Mouse (Mus musculus) T-helper 2 cell (primary cell): ENCODE results near the gene Pum2.

ENCODE experiments used
- in situ Hi-C: fragments of 300-600 bp; cut with MboI, MseI; formaldehyde crosslinking; loops from one replicate; pipeline ENCODE4 v1.15.1; 2025; ENCODE audit warnings: high pct_unique_total_duplicates

Gene Pum2

DNA sequence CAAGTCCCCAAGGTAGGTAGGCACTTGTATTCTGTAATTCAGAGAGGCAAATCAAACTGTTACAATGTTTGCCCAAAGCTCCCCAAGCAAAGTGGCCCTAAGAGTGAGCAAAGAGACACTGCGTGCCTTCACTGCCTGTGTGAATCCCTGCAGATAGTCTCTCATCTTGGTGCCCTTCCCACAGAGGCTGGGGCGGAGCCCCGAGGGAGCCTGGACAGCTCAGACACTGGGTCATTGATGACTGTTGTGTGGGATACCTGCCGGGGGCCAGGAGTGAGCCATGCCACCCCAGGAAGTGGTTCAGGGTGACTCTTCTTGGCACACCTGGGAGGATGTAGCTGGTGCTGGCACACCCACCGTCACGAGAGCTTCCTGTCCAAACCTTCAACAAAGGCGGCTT is 87.1 kb downstream of the Pum2 start:
- in situ Hi-C loops = no loop called here

DNA sequence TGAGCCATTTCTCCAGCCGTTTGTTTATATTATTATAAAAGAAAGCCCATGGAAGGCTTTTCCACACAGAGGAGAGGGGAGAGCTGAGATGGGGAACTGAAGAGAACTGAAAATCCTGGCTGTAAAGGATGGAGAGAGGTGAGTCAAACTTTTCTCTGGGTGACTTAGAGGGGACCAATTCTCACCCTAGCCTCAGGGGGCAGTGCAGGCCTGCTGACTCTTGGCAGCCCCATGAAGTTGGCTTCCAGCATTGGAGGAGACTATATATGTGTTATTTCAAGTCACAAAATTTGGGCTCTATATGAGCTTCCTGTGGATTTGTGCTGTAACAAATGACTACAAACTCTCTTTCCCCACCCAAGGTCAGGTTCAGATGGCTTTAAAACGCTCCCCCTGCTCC is 88.7 kb downstream of the Pum2 start:
- in situ Hi-C loops = no loop called here

DNA sequence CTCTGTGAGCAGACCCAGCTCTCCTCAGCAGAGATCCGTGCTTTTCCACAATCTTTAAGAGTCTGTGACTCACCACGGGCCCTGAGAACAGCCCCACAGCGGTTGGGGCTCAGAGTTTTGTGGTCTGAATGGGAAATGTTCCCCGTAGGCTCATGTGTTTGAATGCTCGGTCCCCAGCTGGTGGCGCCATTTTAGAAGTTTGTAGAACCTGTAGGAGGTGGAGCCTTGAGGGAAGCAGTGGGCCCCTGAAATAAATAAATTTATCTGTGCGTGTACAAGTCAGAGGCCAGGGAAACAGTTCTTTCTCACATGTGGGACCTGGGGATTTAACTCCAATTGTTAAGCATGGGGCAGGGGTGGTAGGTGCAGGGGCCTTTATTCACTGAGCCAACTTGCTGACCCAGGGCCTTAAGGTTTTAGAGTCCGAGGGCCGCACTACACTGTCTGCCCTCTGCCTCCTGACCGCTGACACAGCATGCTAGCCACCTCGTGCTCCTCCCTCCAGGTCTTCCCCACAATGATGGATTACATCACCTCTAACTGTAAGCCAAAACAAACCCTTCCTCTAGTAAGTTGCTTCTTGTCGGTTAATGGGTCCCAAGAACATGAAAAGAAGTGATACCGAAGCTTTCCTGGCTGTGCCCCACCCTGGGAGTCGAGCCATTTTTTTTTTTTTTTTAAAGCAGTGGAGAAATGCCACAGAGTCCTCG is 90.4 kb downstream of the Pum2 start:
- in situ Hi-C loops = no loop called here

DNA sequence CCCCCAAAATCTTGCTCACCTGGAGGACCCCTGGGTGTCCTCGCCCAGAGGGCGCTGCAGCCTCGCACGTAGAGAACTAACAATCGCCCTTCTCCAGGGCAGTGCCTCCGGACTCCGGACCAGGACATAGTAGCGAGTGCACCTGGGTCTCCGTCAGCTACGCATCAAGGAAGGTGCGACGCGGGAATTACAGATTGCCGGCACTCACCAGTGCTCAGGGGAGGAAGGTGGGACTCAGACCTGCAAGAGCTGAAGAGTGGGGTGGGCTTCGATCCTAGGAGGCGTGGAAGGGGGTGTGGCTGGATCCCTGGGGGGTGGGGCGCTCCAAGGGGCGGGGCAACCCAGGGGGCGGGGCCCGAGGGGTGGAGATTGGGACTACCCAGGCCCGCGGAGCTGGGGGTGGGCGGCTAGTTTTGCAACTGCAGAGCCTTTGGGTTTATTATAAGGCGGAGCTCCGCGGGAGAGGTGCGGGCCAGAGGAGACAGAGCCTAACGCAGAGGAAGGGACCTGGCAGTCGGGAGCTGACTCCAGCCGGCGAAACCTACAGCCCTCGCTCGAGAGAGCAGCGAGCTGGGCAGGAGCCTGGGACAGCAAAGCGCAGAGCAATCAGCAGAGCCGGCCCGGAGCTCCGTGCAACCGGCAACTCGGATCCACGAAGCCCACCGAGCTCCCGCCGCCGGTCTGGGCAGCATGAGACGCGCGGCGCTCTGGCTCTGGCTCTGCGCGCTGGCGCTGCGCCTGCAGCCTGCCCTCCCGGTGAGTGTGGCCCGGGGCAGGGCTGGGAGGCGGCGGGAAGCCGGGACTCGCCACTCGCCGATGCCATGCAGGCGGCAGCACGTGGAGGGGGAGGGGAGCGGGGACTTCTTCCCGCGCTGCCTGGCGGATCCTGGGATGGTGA is 97.3 kb downstream of the Pum2 start, which contains the start of gene Sdc1:
Gene Sdc1 (plus strand): TSS at position 378 of the 898 bp plus-strand sequence.
- in situ Hi-C loops = loop anchor here (10.0 kb wide), 1 partner anchor 224 kb away; no protein-coding TSS in a partner anchor

DNA sequence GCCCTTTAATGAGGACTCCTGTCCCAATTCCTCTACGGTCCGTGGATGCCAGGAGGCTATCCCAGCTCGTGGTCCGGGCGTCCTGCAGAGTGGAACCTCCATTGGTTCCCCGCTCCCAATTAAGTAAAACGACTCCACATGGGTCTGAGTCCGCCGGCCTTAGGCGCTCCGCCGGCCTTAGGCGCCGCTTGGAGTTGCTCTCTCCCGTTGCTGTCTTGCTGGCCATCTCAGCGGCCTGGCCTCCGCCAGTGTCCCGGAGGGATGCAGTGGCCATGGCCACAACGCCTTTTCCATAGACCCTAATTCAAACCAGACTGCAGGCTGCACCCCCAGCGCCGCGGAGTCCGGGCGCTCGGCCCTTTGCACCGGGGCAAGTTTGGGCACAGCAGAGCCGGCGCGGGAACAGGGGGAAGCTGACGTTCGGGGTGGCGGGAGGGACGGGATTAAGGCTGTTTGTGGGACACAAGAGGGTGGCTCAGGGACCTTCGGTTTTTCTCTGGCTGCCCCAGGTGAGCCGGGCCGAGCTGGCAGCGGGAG is 98.0 kb downstream of the Pum2 start:
- in situ Hi-C loops = loop anchor here (10.0 kb wide), 1 partner anchor 223 kb away; no protein-coding TSS in a partner anchor

DNA sequence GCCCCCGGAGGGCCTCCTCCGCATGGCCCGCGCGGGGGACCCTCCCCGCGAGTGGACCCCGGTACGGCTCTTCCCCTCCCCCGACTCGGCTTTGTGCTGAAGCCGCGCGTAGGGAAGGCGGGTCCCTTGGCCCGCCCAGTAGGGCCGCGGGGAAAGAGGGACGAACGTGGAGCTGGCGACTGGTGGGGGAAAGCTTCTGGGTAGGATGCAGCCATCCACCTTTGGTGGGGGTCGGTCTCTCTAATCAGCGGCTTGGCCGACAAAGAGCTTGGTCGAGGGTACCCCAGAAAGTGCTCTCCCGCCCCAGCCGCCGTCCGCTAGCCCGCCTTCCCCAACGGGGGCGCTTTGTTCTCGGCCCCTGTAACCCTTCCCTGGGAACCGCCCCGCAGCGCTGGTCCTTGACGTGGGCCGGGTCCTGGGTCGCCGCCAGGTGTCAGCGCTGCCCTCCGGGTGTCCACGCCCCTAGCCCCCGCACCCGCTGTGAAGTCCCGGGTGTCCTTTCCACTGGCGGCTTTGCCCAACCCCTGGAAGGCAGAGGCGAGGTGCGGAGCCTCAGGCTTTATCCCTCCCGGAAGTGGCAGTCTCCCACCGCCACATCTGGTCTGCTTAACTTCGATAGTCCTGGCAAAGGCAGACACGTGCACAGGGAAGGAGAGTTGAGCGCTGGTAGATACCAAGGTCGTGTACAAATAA is 98.7 kb downstream of the Pum2 start:
- in situ Hi-C loops = loop anchor here (10.0 kb wide), 1 partner anchor 222 kb away; no protein-coding TSS in a partner anchor

DNA sequence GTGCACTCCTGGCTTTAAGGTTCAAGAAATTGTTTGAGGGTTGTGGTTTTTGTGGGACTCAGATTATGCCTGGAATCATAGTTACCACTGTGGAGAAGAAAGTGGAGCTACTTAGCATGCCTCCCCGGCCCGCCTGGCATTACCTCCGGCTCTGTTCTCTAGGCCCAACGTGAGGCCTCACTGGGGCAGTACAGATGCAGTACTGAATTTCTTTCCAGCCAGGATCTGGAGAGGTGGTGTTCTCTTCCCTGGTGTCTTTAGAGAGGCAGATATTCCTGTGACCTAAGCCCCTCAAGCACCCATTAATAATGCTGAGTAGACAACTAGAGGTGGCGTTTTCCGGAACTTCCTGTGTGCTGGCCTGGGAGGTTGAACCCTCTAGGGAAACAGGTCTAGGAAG is 99.4 kb downstream of the Pum2 start:
- in situ Hi-C loops = loop anchor here (10.0 kb wide), 1 partner anchor 221 kb away; no protein-coding TSS in a partner anchor

DNA sequence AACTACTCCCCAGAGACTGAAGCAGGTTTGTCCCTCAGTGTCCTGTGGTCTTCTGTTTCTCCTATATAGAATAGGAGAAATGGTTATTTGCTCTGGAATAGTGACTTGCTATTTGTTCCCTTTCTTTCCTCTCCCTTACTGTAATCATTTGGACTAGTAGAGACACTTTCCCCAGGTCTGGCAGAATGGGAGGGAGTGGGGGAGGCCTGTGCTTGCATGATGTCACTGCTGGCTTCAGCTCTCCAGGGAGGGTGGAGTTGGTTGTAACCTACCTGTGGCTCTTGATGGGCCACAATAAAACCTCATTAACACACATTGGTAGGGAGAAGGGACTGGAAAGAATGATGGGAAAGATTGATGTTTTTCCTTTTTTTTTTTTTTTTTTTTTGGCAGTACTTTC is 100.2 kb downstream of the Pum2 start:
- in situ Hi-C loops = loop anchor here (10.0 kb wide), 1 partner anchor 221 kb away; no protein-coding TSS in a partner anchor

DNA sequence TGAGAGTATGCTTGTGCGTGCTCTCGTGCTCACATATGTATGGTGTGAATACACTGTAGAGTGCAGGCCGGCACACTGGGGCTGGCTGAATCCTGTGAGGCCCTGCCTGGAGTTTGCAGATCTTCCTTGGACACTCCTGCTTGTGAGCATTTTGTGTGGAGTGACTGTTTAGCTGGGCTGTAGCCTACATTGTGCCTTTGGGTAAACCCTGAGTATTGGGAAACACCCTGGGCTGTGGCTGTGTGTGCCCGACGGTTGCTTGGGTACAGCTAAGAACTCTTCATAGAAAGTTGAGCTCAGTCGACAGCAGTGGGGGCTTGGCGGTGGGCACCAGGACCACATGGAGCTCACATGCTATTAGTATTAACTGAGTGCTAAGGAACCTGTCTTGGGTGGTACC is 102.3 kb downstream of the Pum2 start:
- in situ Hi-C loops = loop anchor here (10.0 to 25.0 kb wide), 2 partner anchors 219 to 786 kb away; partner anchors contain the start of gene Osr1

DNA sequence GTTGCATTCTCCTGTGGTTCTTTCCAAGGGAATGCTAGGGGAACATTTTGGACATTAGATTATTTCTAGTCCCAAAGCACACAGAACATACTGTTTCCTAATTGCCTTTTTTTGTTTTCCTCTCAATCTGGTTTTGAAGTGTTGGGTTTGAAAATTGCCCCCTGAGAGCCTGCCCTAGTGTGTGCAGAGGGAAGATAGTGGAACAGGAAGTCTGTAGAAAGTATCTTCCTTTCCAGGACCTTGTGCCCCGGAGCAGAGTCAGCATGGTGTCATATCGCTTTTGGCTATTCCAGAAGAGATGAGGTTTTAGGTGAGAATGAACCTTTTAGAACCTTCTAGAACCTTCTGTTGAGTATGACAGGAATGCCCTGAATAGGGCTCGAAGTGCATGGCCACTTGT is 102.8 kb downstream of the Pum2 start:
- in situ Hi-C loops = loop anchor here (10.0 to 25.0 kb wide), 2 partner anchors 218 to 786 kb away; partner anchors contain the start of gene Osr1

DNA sequence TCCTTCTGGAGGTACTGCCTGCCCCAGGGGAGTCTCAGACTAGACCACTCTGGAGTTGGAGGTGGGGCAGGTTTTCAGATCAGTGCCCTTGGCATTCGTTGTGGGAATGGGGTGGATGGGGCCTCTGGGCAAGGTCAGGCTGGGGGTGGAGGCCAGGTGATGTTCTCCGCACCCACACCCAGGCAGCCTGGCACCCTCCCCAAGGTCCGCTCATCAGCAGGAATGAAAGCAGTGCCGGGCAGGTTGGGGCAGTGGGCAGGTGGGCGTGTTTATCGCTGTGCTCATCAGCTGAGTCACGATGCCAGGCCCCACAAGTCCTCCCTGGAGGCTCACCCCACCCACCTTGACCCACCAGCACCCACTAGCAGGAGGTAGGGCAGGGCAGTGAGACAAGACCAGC is 104.2 kb downstream of the Pum2 start:
- in situ Hi-C loops = loop anchor here (10.0 to 25.0 kb wide), 2 partner anchors 217 to 784 kb away; partner anchors contain the start of gene Osr1

DNA sequence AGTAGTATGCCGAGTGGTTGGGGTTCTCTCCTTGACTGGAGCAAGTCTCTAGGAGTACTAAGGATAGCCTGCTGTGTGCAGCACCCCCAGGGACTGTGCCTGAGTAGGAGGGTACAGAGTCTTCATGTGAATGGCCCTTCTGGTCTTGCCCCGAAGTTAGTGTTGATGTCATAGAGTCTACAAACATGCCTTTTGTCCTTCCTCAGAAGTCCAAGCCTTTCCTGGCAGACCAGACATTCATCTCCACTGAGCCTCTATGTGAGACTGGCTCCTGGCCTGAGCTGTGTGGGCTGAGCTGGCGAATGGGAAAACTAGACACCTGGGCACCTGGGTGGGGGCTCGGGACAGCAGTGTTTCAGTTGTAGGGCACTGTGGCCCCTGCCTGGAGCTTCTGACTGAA is 105.9 kb downstream of the Pum2 start:
- in situ Hi-C loops = loop anchor here (5.0 to 25.0 kb wide), 3 partner anchors 47 to 782 kb away; partner anchors contain the start of gene Osr1

DNA sequence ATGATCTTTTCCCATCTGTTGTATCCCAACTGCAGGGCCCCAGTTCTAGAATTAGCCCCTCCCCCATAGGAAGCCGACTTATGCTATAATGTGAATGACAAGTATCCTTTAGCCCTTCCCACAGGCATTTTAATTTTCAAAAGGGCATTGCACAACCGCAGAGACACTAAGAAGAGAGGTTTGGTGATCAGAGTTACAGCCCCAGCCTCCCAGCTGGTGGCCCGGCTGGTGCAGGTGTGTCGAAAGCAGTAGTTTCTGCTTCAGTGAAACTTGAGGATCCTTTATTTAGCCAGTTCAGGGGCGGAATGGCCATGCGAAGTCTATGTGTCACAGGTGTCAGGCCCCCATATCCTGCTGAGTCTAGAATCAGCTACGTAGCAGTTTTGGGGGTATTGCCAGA is 107.2 kb downstream of the Pum2 start:
- in situ Hi-C loops = loop anchor here (5.0 to 25.0 kb wide), 2 partner anchors 46 to 781 kb away; partner anchors contain the start of gene Osr1

DNA sequence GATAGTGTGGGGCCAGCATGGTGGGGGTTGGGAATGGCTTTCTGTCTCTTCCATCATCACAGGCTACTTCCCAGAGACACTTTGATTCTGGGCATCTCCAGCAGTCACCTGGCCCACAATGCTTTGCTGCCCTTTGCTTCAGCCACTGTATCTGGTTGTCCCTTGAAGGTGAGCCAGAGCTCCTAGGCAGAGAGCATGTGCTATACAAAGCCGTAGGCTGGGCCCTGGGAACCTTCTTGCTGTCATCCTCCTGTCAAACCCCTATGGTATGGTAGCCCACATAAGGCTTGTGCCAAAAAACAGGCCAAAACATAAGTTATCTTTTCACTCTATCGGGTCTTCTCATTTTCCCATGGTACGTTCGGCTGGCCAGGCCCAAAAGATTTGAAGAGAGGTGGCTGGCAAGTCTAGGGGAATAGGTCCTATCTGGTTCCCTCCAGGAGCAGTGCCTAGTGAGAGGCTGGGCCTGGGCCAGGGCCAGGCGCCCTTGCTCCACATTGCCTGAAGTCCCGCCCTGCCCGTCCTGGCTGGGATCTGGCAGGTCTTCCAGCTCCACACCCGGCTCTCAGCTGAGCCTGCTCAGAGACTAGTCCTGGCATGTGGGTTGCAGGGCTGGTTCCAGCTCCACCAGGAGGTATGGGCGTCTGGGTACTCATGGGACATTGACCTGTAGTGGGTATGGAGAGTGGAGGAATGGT is 107.9 kb downstream of the Pum2 start:
- in situ Hi-C loops = loop anchor here (5.0 to 25.0 kb wide), 2 partner anchors 45 to 780 kb away; partner anchors contain the start of gene Osr1

DNA sequence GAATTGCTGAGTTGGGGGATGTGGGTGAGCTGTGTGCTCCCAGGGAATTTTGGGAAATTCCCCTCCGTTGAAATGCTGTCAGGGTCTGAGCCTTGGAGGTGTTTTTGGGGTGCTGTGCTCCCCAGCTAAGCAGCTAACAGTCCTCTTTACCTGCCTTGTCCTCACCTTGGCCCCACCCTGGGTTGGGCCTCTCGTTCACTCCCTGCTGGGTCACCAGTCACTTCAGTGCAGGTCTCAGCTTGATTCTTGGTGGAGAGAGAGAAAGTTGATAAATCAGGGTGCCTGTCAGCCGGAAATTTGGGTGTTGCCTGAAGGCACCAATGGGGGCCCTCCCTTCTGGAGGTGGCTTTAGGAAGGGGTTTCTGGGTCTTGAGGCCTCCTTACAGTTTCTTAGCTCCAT is 108.6 kb downstream of the Pum2 start:
- in situ Hi-C loops = loop anchor here (5.0 to 25.0 kb wide), 2 partner anchors 45 to 780 kb away; partner anchors contain the start of gene Osr1

DNA sequence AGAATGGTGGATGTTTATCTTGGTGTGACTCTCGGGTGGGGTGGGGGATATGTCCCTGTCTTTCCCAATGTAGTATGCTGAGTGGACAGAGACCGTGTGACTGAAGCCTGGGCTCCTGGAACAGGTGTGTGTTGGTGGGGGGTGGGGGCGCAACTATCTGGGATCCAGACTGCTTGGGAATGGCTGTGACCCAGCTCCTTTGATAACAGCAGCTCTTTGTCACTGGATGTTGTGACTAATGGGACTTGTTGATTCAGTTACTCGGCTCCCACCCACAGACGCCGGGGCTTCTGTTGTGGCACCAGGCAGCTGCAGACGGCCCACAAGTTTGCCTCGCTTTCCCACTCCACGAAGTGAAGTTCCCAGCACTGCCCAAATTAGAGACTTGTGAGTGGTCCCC is 110.3 kb downstream of the Pum2 start:
- in situ Hi-C loops = loop anchor here (5.0 to 25.0 kb wide), 2 partner anchors 43 to 778 kb away; partner anchors contain the start of gene Osr1

DNA sequence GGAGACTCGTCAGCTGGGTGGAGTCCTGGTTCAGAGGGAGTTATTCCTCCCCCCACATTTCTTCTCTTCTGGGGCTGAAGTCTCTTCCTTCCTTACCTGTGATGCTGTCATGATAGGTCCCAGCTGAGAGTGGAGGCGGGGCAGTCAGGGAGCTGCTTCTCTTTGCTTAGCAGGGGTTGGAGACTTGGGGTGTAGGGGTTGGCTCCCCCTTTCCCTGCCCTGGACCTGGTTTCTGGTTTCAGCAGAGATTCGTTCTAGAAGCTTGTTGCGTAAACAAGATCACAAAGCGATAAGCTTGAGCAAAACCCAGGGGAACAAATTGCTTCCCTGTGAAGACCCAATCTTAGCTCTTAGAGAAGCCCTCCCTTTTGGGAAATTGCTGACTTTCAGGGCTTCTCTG is 112.5 kb downstream of the Pum2 start:
- in situ Hi-C loops = loop anchor here (25.0 kb wide), 1 partner anchor 776 kb away; the partner anchor contains the start of gene Osr1

DNA sequence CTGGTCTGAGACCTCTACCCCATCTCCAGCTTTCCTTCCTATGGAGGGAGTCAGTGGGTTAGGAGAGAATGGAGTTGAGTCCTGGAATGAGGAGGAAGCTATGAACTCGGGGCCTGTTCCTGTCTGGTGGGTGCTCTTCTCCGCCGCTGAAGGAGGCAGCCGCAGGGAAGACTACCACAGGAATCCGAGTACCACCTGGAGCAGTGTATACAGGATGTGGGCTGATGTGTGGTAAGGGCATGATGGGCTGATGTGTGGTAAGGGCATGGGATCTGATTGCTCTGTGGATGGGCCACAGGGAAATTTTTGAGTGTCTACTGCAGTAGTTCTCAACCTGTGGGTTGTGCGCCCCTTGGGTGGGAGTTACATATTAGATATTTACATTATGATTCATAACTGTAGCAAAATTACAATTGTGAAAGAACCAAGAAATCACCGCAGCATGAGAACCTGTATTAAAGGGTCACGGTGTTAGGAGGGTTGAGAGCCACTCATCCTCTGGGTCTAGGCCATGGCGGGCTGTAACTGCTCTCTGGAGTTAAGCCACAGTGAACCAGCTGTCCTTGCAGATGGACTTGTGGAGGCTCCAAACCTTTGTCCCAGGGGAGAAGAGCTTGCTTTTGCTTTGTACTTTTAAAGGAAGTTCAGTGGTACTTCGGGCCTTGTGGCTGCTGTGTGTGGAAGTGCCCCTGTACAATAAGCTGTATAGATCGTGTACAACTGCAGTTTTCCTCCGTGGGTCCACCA is 113.2 kb downstream of the Pum2 start:
- in situ Hi-C loops = loop anchor here (25.0 kb wide), 1 partner anchor 775 kb away; the partner anchor contains the start of gene Osr1

DNA sequence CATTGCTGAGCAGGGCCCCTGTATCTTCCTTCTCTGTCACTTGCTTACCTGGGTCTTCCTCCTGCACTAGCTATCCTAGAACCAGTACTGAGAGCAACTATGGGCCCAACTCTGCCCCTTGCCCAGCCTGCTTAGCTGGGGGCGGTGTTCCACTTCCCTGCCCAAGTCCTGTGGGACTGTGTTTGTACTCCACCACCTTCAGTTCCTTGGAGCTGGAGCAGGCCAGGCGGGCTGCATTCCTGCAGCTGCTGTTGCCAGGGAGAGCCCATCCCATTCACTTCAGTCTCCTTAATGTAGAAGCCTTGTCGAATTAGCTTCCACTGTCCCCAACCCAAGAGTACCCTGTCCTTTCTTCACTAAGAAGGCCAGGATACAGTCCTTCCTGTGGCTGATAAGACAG is 114.5 kb downstream of the Pum2 start:
- in situ Hi-C loops = loop anchor here (25.0 kb wide), 1 partner anchor 774 kb away; the partner anchor contains the start of gene Osr1
